Mouse (Mus musculus) lung, postnatal 0 days (tissue): Measurements from ENCODE around the gene Zkscan17.

Source experiments
- CTCF ChIP-seq: IDR thresholded peaks from 2 replicates; pipeline ENCODE4 v1.5.1; 2016; ENCODE audit warnings: antibody characterized with exemption, mild to moderate bottlenecking
- EP300 ChIP-seq: IDR thresholded peaks from 2 replicates; pipeline ENCODE4 v1.6.1; 2016; ENCODE audit warnings: antibody characterized with exemption, mild to moderate bottlenecking, control low read depth

DNA sequence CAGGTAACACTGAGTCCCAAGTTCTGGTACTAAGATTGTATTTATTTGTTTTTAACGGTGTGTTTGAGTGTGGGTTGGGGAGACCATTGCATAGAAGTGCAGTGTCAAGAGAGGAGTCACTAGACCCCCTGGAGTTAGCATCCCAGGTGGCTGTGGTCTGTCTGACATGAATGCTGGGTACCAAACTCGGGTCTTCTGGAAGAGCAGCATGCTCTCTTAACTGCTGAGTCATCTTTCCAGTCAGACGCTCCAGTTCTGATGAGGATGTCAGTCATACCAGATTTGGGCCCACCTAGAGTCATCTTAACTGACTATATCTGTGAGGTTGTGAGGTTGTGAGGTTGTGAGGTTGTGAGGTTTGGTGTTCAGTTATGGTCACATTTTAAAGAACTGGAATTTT, 34.4 kb upstream of the Zkscan17 start:
- TF ChIP-seq CTCF (no peak), EP300 (no peak)
